Mouse (Mus musculus): ENCODE measurements around the gene Klhl28. TPM values are rescaled to one million over a fixed set of nuclear protein-coding genes. Genes with fewer than 3 reads are reported as not detected.

Gene Klhl28
- 10 to 100 TPM; 21.4 to 23.8 TPM for total RNA-seq (2021)
- long read RNA-seq, experiment 1, full-length matches to known transcripts: 3 of 4 reads
- long read RNA-seq, experiment 1, partial matches to known transcripts: 0 of 4 reads
- long read RNA-seq, experiment 1, other reads (novel, unspliced or antisense): 1 of 4 reads
- long read RNA-seq, experiment 2, full-length matches to known transcripts: 2 of 3 reads
- long read RNA-seq, experiment 2, partial matches to known transcripts: 1 of 3 reads
- long read RNA-seq, experiment 2, other reads (novel, unspliced or antisense): 0 of 3 reads

DNA sequence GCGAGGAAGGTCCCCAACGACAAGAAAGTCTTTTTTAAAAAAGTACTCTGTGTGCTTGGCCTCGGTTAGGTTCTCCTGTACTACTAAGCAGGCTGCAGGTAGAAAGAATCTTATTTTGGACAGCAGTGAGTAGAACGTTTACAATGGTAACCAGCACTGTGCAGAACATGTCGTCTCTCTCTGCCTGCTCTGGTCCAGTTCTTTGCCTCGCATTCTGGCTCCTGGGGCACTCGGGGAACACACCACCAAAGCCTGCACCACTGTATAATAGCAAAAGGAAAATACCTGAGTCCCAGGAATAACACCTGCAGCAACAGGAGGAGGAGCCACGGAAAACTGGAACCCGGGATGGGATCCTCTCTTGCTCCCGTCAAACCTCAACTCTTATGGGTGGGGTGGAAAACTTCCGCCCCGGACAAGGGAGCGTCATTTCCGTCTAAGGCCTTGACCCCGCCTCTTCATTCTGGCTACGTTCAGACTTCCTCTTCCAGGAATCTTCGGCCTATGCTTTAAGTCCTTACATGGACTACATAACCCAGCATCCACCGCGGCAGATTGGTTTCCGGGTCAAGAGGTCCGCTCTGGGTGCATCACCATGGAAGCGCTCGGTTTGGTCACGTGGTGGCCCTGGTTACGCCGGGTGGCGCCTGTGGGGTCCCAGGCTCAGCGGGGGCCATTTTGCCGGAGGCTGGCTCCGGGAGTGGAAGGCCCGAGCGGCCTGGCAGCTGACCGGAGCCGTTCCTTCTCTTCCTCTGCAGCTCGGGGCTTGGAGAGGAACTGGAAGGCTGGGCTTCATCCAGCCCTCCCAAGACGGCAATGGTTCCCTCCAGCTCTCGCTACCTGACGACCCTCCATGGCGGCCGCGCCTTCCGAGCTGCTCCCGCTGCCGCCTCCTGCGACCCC is at the start of gene Klhl28, which contains the start of gene Togaram1:
Gene Klhl28 (minus strand): TSS at position 411 of the 903 bp plus-strand sequence.
Gene Togaram1 (plus strand): TSS at position 681 of the 903 bp plus-strand sequence.
- peak; percentile 98 to 100 for DNase-seq (ENCODE audit: low spot score in 2 of 2)

DNA sequence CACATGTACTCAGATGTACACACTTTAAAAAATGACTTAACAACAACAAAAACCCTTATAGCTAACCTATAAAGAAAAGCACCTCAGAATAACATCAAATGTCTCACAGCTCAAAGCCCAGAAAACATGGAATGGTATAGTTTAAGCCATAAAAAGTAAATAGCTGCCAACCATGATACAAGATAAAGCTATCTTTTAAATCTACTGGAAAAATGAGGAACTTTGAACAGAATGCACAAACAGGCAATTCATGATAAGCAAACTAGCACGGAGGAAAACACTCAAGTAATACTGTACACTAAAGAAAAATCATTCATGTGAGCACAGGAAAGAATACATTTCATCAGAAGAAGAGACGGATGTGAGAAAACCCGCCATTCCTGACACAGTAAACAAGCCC is 42.4 kb upstream of the Klhl28 start:
- no peak for DNase-seq (ENCODE audit: low spot score in 2 of 2)

DNA sequence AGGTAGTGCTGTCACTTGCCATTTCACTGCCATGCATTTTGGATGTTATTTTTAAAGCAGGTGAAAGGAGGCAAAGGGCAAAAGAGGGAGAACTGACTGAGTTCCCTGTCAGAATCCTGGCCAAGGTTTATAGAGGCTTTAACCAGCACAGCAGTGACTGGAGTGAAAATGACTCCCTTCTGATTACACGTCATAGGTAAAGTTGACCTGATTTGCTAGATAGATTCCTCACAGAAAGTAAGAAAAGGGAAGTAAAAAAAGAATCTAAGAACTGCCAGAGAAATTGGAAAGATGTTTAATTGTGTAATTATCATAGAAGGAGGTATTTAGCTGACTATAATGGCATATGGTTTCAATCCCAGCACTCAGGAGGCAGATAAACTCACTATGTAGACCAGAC is 12.2 kb upstream of the Klhl28 start:
- no peak for DNase-seq (ENCODE audit: low spot score in 2 of 2)

DNA sequence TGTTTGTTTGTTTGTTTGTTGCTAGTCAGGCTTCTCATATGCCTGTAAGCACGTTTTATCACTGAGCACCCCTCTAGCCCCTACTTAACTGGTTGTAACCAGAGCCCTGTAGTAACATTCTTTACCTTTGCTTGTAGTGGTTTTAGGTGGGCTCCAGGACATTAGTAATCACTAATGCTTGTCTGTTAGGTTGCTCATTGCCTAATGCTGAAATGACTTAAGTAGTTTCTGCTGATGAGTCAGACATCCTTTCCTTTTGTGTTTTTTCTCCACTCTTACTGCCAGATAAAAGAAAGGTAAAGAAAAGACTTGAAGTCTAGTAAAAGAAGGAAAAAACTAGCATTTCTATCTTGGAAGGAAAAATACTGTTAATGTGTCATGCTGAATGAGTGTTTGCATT is 10.9 kb upstream of the Klhl28 start:
- DNase-seq (ENCODE audit: low spot score in 2 of 2): no peak

DNA sequence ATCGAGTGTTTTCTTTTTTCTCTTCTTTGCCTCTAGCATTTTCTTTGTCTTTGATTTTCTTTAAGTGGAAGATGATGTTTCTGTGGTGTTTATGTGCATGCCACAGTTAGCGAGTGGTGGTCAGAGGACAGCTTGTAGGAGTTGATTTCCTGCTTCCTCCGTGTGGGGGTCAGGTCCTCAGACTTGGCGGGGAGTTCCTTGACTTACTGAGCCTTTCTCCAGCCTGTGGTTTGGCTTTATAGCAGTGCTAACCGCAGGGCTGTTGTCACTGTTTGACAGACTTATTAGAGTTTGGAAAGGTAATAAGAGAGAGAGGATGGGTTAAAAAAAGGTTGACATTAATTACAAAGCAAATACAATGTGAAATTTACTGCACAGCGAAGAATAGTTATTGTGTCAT is 10.2 kb upstream of the Klhl28 start:
- DNase-seq (ENCODE audit: low spot score in 2 of 2): no peak

DNA sequence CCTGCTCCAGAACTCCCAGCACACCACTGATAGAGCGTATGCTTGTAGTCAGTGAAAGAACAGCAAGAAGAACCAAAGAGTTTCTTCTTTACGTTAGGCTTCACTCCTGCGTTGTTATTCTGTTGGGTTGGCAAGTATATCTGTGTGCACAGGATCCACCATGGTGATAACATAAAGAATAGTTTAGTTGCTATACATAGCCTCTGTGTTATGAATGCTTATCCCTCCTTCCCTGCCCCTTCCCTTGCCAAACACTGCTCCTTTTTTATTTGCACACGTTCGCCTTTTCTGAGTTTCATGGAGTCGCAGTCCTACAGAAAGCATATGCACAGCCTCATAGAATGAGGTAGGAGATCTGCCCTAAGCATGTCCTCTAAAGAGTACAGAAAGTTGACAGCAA is 6.7 kb upstream of the Klhl28 start:
- DNase-seq (ENCODE audit: low spot score in 2 of 2): no peak

DNA sequence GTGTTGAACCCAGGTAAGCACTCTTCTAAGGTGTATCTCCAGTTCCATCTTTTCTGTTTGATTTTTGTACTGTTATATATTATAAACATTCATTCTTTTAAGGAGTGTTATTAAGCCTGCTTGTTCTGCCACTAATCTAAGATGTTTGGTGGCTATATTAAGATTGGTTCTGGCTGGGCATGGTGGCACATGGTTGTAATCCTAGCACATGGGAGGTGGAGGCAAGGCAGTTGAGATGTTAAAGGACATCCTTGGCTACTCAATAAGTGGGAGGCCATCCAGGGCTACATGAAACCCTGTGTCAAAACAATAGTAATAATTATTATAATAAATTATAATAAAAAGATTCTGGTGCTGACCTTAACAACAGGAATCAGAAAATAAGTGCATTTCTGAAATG is 6.1 kb upstream of the Klhl28 start:
- DNase-seq (ENCODE audit: low spot score in 2 of 2): no peak

DNA sequence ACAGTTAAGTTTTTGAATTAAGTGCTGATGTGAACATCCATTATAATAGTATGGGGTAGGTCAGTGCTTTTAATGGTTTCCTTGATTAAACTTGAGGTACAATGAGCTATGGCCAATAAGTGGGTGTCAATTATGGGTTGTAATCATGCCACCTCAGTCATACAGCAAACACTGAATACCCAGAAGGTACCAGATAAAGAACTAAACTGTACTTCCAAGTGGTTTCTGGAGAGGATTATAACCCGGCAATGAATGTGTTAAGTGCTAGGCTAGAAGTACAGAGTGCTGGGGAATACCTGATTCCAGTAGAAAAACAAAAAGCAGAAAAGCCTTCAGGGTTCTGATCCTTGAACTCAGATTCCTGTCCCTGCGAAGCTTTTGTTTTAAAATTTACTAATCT is 2.7 kb upstream of the Klhl28 start:
- DNase-seq (ENCODE audit: low spot score in 2 of 2): no peak

DNA sequence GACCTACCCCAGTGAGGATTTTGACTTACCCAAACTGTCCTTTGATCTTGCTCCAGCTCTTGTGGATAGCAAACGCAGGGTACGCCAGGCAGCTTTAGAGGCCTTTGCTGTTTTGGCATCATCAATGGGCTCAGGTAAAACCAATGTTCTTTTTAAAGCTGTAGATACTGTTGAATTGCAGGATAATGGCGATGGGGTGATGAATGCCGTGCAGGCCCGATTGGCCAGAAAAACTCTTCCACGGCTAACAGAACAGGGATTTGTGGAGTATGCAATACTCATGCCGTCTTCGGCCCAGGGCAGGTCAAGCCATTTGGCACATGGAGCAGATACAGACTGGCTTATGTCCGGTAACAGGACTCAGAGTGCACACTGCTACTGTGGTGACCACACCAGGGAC is 2.1 kb upstream of the Klhl28 start:
- DNase-seq (ENCODE audit: low spot score in 2 of 2): peak in 1 of 2 experiments; percentile 8

DNA sequence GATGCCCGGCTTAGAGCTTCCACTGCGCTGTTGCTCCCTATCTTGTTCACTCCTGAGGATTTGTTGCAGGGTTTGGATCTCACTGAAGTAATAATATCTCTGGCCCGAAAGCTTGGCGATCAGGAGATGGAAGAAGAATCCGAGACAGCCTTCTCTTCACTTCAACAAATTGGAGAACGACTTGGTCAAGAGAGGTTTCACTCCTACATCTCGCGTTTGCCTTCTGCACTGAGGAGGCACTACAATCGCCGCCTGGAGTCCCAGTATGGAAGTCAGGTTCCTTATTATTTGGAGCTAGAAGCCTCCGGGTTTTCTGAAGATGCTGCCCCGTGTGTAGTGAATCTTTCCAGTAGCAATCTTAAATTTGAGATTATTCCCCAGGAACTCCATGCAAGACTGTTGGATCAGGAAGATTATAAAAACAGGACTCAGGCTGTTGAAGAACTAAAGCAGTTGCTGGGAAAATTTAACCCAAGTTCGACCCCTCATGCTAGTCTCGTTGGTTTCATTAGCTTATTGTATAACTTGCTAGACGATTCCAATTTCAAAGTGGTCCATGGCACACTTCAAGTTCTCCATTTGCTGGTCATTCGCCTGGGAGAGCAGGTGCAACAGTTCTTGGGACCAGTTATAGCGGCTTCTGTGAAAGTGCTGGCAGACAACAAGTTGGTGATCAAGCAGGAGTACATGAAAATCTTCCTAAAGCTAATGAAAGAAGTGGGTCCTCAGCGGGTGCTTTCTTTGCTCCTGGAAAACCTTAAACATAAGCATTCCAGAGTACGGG is 1.5 kb upstream of the Klhl28 start:
- DNase-seq (ENCODE audit: low spot score in 2 of 2): peak in 1 of 2 experiments; percentile 13

DNA sequence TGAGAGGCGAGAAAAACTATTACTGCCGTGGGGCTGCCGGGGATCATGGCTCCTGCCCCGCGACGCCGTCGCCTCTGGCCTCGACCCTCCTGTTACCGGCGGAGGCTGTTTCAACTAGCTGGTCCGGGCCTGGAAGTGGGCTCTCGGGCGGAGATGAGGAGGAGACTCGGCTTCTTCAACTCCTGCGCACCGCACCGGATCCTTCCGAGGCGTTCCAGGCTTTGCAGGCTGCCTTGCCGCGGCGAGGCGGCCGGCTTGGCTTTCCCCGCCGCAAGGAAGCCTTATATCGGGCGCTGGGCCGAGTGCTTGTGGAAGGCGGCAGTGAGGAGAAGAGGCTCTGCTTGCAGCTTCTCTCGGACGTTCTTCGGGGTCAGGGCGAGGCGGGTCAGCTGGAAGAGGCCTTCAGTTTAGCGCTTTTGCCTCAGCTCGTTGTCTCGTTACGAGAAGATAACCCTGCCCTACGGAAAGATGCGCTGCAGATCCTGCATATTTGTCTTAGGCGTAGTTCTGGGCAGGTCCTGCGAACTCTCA is 832 bp upstream of the Klhl28 start:
- peak; percentile 48 to 55 for DNase-seq (ENCODE audit: low spot score in 2 of 2)

DNA sequence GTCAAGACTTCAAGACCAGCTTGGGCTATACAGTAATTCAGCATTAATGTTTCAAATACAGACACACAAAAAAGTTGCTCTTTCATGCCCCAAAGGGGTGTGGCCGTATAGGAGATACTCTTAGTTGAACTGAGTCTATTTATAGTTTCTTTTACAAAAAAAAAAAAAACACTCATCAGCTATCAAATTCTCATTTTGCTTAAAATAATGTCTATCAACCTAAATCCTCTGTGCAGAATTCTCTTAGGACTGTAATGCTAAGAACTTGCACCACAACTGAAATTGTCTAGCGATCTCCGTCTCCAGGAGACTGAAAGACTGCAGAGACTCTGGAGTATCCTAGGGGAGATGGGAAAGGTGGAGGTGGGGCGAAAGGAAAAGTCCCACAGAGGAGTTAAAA is 774 bp downstream of the Klhl28 start:
- DNase-seq (ENCODE audit: low spot score in 2 of 2): no peak

DNA sequence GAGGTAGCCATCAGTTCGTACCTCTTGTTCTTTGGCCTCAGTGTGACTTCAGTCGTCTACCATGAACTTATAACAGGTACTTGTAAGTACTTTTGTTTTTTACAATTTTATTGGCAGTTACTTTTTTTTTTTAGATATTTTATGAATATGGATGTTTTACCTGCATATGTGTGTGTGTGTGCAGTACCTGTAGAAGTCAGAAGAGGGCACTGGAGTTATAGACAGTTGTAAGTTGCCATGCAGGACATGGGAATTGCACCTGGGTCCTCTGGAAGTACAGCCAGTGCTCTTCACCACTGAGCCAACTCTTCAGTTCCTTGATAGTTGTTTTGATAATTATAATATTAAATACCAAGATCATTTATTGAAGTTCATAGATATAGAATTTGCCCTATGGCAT is 27.8 kb downstream of the Klhl28 start:
- DNase-seq (ENCODE audit: low spot score in 2 of 2): no peak

DNA sequence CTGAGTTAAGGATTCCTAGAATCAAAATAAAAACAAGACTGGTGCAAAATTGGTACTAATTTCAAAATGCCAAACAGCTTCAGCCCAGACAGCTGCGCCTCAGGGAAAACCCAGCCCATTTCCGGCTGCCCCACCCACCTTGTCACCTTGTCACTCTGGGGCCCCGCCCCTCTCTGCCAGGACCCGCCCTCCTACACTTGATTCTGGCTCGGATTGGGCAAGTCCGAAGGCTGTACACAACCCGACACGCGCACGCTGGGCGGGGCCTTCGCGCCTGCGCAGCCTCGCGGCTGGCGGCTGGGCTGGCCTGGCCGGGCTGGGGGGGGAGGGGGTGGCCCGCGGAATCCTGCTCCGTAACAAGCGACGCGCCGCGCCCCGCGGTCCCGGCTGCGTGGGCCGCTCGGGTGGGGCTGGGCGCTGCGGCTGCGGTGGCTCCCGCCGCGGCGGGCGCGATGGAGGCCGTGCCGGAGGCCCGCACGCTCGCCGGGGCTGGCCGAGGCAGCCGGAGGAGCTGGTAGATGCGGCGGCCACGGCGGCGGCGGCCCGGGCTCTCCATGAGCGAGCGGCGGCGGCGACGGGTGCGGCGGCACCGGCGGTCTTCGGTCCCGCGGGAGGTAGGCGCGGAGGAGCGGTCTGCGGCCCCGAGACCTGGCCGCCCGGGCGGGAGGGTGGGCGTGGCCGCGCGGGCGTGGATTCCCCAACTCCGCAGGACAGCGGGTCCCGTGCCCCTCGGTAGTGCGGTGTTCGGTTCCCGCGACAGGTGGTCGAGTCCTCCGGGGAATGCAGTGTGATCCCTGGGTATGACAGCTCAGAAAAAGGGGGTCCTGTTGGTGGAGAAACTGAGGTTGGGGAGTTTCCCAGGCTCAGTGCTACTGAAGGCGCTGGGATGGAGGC is 47.5 kb downstream of the Klhl28 start, which contains the start of gene Gm527:
Gene Gm527 (plus strand): TSS at position 329 of the 894 bp plus-strand sequence.
- peak; percentile 88 to 95 for DNase-seq (ENCODE audit: low spot score in 2 of 2)

DNA sequence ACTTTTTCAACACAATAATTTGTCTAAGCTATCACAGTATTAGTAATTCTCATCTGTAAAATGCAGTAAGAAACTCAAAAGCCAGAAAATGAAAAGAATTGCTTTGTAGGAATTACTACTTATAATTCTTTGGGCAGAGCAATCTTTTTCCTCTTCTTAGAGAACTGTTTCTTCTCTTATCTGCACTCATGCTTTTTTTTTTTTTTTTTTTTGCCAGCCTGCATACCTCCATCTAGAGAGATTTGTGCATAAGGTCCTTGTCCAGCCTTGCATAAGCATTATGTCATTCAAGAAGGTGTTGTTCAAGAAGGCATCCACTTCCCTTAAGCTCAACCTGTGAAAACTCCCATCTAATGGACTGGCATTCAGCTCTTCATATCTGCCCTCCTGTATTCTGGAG is 48.6 kb downstream of the Klhl28 start:
- no peak for DNase-seq (ENCODE audit: low spot score in 2 of 2)

DNA sequence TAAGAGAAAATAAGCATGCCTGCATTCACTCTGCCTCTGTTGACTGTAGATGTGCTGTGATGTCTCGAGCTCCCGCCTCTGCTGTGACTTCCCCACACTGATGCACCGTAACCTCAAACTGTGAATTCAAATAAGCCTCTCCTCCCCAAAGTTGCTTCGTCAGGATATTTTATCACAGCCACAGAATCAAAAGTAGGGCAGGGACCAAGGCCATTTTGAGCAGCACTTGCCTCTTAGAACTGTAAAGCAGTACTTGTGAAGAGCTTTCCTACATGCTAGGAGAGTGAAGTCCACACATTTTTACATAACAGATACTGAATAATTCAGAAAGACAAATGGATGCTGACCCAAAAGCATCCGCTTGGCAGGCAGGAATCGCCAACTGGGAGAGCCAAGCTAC is 52.3 kb downstream of the Klhl28 start:
- DNase-seq (ENCODE audit: low spot score in 2 of 2): no peak

DNA sequence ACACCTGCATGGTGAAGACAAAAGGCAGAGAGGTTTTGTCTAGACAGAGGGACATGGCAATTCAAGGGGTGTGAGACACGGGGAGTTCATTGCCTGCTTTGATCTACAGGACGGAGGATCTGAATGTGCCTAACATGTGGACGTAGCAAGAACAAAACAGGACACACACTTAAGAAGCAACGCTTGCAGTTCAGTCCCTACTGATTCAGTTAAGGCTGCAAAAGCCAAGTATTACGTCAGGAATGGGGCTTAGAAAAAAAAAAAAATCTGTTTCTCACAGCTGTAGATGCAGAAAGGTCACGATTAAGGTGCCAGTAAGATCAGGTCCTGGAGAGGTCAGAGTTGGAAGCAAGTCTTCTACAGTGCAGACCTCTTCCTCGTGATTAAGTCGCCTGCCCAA is 62.1 kb downstream of the Klhl28 start:
- DNase-seq (ENCODE audit: low spot score in 2 of 2): no peak

DNA sequence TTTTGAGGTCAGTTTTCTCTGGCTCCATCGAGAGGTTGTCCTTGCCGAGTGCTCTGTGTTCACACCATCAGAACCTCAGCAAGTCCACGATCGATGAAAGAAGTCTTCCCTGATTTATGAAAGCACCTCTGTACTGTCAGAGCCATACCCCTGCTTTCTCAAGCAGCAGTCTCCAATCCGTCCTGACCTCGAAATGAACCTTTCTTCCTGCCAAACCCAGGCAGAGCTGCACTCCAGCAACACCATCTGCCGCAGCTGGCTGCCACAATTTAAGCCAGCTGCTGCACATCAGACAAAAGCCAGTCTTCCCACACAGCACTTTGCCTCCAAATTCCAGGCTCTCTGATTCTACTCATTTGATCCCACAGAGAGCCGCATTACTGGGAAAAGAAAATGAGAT is 62.8 kb downstream of the Klhl28 start:
- DNase-seq (ENCODE audit: low spot score in 2 of 2): no peak

DNA sequence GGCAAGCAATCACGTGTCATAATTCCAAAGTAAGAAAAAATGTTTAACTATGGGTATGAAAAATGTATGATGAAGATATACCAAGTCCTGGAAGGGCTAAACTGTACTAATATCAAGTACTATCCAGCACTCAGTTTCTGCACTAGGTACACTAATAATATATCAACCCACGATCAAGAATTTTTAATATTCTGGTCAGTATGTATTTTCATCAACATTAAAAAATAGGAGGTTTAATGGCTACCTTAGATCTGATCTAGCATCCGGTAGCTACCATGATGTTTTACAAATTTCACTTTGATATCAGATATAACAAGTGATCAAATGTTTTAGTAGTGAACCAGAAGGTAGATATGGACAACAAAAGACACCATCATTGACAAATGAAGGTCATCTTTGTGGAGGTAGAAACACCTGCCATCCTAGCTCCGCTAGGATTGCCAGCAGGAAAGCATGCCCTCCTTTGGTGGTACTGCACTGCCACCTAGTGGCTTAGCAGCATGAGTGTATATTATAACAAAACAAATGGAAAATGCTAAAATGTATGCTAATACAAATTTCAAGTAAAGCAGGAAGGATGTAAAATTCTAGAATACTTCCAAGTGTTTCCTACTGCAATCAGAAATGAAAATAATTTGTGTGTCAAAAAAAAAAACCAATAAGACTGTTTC is 68.1 kb downstream of the Klhl28 start:
- peak; percentile 48 to 57 for DNase-seq (ENCODE audit: low spot score in 2 of 2)
